Mouse (Mus musculus) mature B cell (primary cell): ENCODE data around the gene Gfod2.

Experiments
- in situ Hi-C: fragments of 300-500 bp; cut with MboI; formaldehyde crosslinking; loops from 2 replicates; pipeline ENCODE4 v1.14.3; 2019

Gene Gfod2

DNA sequence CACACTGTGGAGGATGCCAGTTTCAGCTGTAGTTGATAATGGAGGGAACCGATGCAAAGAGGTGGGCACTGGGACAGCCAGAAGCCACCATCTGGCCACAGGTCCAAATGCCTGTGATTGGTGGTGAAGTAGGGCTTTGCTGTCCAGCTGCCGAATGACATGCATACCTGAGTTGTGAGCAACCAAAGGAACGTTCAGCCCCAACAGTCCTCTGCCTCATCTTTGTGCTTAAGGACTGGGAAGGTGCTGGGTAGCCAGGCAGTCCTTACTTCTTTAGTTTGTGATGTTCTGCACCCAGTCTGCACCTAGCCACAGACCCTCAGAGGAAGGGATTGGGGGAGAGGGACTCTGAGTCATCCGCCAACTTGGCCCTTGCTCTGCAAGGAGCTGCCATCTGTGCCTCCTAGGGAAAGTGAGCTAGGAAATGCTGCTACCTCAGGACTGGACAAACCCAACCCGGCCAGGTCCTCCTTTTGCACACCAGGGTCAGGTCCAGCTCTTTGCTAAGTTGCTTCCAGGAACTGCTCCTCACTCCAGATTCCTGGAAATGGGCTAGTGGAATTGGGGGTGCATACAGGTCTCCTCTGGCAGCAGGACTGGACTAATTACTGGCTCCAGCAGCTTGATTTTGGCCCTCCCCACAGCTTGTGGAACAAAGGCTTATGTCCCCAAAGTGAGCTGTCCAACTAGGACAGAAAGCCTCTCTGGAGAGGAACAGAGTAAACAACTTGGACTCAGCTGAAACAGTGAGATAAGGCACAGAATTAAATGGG lies 10.2 kb upstream of the Gfod2 start:
- in situ Hi-C loops: no loop called here

GRCm38 (mm10) chr8:105757796-105758276 lies 628 bp downstream of the Gfod2 start:
- in situ Hi-C loops: no loop called here

GRCm38 (mm10) chr8:105754688-105755087 lies 3.8 kb downstream of the Gfod2 start:
- in situ Hi-C loops: no loop called here

- in situ Hi-C loops: no loop called here
Measured at GRCm38 (mm10) chr8:105753916-105754315, 4.5 kb downstream of the Gfod2 start.

DNA sequence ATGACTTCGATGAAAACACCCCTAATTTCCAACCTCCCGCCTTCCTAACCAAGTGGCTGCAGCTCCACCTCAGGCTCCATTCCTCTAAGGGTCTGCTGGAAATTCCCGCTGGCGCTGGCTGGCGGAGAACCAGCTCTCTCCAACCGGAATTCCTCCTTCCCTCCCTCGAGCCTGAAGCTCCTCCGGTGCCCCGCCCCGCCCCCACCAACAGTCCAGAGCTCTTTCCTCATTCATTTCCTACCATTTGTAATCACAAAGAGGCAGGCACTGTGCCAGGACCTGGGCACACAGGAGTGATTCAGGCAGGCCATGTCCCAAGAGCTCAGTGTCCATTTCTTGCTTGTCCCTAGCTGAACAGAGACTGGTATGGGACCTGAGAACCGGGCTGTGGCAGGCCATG lies 7.9 kb downstream of the Gfod2 start:
- in situ Hi-C loops: no loop called here

DNA sequence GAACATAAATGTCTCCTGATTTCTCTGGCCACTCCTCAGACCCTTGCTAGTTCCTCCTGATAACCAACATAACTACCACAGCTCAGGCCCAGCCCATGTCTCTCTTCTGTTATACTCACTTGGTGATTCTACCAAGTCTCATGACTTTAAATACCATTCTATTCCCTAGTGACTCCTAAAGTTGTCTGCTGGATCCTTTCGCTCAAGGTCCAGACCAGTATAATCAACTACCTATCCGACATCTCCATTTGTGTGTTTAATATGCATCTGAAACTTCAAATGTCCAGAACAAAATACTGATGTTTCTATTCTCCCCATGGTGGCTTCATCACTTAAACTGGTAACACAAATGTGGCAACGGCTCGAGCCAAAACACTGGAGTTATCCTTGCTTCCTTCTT lies 15.2 kb downstream of the Gfod2 start:
- in situ Hi-C loops: no loop called here

- in situ Hi-C loops: no loop called here
Measured at GRCm38 (mm10) chr8:105739216-105739615, 19.2 kb downstream of the Gfod2 start.

DNA sequence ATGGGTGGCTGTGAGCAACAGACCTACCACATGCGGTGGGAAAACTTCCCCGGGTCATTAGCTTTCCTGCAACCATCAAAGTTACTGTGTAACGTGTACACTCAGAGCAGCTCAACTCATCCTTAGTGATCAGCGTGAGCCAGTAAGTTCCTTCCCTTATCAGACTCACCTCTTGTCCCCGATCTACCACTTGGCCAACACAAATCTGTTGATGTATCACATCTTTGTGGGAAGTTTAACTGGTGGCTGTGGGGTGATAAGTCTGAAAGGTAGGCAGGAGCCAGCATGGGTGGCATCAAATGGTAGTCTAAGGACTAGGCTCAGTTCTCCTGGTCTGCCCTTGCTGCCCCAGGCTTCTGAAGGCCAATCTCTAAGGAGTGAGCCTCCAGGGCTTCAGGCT lies 26.3 kb downstream of the Gfod2 start:
- in situ Hi-C loops: no loop called here

GRCm38 (mm10) chr8:105727397-105728124 lies 30.9 kb downstream of the Gfod2 start:
- in situ Hi-C loops: no loop called here

GRCm38 (mm10) chr8:105725726-105726125 lies 32.7 kb downstream of the Gfod2 start:
- in situ Hi-C loops: no loop called here

DNA sequence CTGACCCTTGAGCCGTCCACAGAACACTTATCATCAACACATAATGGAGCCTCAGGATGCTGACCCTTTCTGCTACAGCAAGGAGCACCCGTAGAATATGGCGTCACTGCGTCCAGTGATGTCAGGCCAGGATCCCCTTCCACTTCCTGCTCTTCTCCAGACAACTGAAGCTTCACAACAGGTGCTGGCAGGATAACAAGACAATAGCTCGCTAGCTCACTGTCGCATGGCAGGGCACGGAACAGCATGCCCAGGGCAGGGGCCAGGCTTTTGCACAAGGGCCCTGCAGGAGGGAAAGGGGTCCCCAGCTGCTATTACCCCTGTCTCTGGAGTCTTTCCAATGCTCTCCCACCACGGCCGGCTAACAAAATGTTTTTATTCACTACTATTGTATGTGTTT lies 35.6 kb downstream of the Gfod2 start:
- in situ Hi-C loops: loop anchor here (25.0 kb wide), 1 partner anchor 214 kb away; the partner anchor contains the start of genes Ctrl, Lcat and Psmb10

- in situ Hi-C loops: loop anchor here (25.0 kb wide), 1 partner anchor 218 kb away; the partner anchor contains the start of genes Ctrl, Lcat and Psmb10
Measured at GRCm38 (mm10) chr8:105719637-105720036, 38.8 kb downstream of the Gfod2 start.

- in situ Hi-C loops: loop anchor here (25.0 kb wide), 1 partner anchor 221 kb away; the partner anchor contains the start of genes Ctrl, Lcat and Psmb10
Measured at GRCm38 (mm10) chr8:105716302-105716945, 42.0 kb downstream of the Gfod2 start.

DNA sequence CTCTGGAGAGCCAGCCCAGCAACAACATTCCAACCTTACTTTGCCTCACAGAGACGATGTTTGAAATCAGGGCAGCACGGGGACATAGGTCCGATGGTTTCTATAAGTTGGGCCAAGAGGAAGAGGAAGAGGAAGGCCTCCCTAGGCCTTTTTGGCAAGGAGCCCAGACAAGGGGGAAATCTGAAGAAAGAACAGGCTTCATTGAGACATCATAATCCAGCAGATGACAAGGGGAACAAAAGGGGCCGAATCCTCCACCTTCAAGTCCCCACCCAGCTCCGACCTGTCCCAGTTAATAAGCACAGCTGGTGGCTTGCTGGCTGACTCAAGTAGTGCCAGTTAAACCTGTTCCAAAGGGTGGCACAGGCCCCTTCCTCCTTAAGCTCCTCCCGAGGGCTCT lies 43.4 kb downstream of the Gfod2 start:
- in situ Hi-C loops: loop anchor here (25.0 kb wide), 1 partner anchor 222 kb away; the partner anchor contains the start of genes Ctrl, Lcat and Psmb10

GRCm38 (mm10) chr8:105714139-105714538 lies 44.3 kb downstream of the Gfod2 start:
- in situ Hi-C loops: loop anchor here (25.0 kb wide), 1 partner anchor 223 kb away; the partner anchor contains the start of genes Ctrl, Lcat and Psmb10

- in situ Hi-C loops: loop anchor here (25.0 kb wide), 1 partner anchor 225 kb away; the partner anchor contains the start of genes Ctrl, Lcat and Psmb10
Measured at GRCm38 (mm10) chr8:105712286-105712685, 46.2 kb downstream of the Gfod2 start.

- in situ Hi-C loops: loop anchor here (25.0 kb wide), 1 partner anchor 228 kb away; the partner anchor contains the start of genes Ctrl, Lcat and Psmb10
Measured at GRCm38 (mm10) chr8:105709317-105709716, 49.1 kb downstream of the Gfod2 start.

DNA sequence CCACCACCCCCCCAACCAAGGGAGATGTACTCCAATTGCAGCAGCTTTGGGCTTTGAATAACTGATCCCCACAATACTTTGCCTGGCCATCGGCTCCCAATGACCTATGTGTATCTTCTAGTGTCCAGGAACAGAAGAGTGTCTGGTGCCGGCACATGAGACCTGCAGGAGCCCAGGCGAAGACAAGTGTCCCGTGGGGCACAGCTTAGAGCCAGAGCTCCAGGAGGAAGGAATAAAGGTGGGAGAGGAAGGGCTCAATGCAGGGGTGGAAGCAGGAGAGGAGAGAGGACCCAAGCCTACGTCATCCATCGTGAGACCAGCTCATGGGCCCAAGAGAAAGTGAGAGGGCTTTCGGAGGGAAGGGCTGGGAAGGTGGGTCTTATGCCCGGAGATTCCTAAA lies 49.8 kb downstream of the Gfod2 start:
- in situ Hi-C loops: loop anchor here (25.0 kb wide), 1 partner anchor 229 kb away; the partner anchor contains the start of genes Ctrl, Lcat and Psmb10

DNA sequence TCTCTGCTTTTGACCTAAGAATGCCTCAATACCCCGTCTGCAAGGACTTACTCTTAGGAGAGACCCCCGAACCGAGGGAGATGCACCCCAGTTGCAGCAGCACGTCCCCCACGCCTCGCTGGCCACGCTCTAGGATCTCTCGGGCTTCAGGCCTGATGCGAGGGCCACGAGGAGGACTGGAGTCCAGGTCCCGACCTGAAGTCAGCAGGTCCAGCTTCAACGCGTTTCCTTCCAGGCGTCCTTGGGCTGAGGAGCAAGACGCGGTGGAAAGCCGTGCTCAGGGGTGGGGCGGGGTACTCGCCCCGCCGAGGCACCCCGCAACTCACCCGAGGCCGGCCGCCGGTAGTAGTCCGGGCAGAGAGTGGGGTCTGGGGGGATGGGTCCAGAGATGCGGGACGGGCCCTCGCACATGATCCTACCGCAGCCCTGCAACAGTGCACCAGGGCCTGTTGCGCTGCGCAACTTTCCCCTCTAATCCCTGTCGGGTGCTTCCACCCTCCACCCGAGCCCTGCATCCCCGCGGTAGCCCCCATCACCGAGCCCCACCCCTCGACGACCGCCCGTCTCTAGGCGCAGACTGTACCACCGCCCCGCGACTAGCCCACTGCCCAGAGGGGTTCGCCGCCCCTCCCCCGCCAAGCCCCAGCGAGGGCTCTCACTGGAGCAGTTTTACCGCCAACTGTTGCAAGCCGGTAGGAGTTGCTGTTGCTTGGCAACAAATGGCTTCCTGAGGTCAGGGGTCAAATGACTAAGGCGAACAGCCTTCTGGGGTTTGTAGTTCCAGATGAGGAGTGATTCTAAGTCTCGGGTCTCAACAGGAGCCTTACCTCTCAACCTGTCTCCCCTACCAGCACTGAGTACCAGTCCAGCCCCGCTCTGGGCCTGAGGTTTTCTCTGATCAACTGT lies 50.7 kb downstream of the Gfod2 start, which contains the start of the genes 4933405L10Rik and Enkd1:
TSS of gene 4933405L10Rik (plus strand) at position 158 of the 906 bp plus-strand sequence.
TSS of gene Enkd1 (minus strand) at position 713 of the 906 bp plus-strand sequence.
- in situ Hi-C loops: loop anchor here (25.0 kb wide), 1 partner anchor 230 kb away; the partner anchor contains the start of genes Ctrl, Lcat and Psmb10

GRCm38 (mm10) chr8:105706426-105706825 lies 52.0 kb downstream of the Gfod2 start:
- in situ Hi-C loops: loop anchor here (25.0 kb wide), 1 partner anchor 231 kb away; the partner anchor contains the start of genes Ctrl, Lcat and Psmb10
